Mouse (Mus musculus): ENCODE measurements around the gene Tmem39b.
"Not testable (repeated sequence)": the region's sequence is repeated elsewhere in the genome, so short reads cannot be mapped to it uniquely, and the experiment has no call there.

The Tmem39b gene

GRCm38 (mm10) chr4:129696158-129696985 lies at the start of gene Tmem39b:
Tmem39b (minus strand) TSS chr4:129696838.
- peak; percentile 85 for DNase-seq (ENCODE audit: low read depth)

GRCm38 (mm10) chr4:129746106-129746505 lies 49.5 kb upstream of the Tmem39b start:
- DNase-seq (ENCODE audit: low read depth), result no peak

DNA sequence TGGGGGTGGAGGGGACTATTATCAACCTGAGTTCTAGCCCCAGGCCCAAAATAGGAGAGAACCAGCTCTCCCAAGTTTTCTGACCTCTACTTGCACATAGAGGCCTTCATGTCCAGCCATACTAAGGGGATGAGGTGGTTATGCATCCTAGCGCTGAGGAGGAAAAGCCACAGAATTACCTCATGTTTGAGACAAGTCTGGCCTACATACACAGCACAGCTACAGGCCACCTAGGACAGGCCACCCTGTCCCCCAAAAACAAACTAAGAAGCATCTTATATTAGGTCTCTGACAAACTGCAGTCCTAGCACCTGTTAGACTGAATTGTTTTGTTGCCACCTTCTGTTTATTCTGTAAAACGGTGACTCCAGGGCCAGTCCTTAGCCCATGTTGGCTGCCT lies 46.9 kb upstream of the Tmem39b start:
- no peak for DNase-seq (ENCODE audit: low read depth)

DNA sequence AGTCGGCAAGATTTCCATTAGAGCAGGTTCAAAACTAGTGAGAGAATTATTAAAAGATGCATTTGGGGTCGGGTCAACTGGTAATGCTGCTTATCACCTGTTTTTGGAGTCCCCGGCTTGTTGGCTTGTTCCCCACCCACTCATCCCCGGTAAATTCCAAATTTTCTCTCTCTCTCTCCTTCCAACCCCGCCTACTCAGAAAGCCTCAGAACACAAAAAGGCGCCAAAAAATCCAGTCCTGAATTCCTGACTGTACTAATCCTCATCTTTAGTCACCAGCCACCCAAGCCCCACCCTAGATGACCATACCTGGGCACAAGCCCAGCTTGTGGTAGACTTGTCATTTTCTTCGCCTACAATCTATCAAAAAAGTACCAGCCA lies 46.4 kb upstream of the Tmem39b start:
- DNase-seq (ENCODE audit: low read depth), result no peak

DNA sequence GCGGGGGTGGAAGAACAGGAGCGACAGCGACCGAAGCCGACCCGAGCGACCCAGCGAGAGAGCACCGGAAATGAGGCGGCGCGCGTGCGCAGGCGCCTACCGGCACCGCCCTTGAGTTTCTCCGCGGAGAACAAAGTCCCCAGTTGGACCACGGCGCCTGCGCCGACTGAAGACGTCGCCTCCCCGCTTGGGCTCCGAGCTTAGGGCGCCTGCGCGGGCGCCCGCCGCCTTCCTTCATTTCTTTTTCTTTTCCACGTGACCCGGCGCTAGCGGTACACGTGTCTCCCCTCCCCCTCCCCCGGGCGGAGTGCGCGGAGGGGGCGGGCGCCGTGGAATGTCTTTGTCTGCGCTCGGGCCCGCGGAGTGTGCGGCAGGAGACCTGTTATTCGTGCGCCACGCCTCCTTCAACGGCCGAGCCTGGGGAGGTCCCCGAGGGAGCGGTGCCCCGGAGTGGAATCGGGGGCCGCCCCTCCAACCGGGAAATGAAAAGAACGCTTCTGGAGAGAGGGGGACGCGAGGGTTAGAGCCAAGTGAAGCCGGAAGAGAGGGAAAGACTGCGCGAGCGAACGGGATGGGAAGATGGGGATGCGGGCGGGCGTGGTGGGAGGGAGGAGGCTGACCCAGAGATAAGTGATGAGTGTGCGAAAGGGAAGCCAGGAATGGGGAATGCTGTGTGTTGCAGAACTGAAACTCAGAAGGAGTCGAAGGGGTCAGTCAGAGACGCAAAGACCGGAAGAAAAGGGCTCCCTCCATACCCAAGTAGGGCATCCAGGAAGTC lies 45.8 kb upstream of the Tmem39b start, which contains the start of gene Khdrbs1:
Khdrbs1 (minus strand) TSS at position 72 of the 778 bp plus-strand sequence.
- DNase-seq (ENCODE audit: low read depth), result peak; percentile 98

DNA sequence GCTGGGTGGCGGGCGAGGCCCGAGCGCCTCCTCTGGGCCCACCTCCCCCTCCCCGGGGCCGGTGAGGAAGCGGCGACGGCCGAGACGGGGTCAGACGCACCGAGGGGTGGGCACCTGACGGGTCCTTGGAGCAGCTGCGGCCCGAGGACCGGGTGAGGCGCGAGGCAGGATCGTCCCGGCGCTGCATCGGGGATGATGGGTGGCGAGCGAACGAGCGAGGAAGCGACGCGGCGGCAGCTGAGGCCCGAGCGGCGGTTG lies 45.3 kb upstream of the Tmem39b start:
- DNase-seq (ENCODE audit: low read depth), result no peak

- DNase-seq (ENCODE audit: low read depth), result peak; percentile 48
These were observed 44.8 kb upstream of the Tmem39b start for GRCm38 (mm10) chr4:129741251-129741973.

DNA sequence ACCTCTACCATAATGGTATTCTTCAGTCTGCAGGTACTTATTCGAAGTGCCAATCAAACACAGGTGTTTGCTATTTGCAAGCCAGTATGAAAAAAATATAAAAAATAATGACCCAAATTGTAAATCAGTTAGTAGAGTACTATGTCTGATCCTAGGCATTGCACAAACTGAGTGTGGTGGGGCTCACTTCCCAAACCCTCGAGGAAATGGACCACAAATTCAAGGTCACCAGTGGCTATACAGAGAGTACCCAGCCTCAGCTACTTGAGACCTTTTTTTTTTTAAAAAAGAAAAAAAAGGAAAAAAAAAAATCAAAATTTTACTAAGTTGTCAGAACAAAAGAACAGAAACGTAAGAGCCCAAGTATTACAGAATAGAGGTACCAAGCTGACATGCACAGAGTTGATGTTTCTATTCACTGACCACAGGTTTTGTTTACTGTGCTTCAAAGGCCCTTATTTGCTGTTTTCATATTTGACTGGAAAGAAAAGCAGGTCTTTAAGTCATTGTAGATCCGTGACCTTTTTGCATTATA lies 42.5 kb upstream of the Tmem39b start:
- no peak for DNase-seq (ENCODE audit: low read depth)

DNA sequence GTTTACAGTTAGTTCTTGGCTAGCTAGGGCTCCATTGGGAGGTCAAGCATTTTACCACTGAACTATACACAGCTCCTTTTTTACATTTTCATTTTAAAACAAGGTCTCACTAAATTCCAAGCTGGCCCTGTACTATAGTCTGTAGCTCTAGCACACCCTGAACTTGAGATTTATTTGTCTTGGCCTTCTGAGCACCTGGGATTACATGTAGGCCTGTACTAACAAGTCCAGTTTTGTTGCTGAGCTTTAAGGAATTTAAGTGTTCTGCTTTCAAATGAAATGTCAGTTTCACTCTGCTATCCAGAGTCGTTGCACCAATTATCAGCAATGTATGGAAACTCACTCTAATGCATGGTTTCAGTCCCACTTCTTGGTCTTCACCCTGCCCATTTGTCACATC lies 39.5 kb upstream of the Tmem39b start:
- no peak for DNase-seq (ENCODE audit: low read depth)

- not testable (repeated sequence) for DNase-seq (ENCODE audit: low read depth)
These were observed 38.8 kb upstream of the Tmem39b start for GRCm38 (mm10) chr4:129735485-129735884.

DNA sequence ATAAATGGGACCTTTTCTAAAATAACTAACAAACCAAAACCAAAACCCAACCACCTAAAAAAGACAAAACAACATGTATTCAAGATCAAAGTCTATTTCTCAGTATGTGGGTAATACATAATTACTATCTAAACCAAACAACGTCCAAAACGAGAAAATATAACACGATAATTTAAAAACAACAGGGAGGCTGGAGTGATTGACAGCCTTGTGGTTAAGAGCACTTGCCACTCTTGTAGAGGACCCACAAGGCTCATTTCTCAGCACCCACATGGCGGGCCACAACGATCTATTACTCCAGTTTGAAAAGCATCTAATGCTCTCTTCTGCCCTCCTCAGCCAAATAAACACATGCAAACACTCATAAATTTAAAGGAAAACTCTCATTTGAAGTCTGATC lies 34.8 kb upstream of the Tmem39b start:
- no peak for DNase-seq (ENCODE audit: low read depth)

DNA sequence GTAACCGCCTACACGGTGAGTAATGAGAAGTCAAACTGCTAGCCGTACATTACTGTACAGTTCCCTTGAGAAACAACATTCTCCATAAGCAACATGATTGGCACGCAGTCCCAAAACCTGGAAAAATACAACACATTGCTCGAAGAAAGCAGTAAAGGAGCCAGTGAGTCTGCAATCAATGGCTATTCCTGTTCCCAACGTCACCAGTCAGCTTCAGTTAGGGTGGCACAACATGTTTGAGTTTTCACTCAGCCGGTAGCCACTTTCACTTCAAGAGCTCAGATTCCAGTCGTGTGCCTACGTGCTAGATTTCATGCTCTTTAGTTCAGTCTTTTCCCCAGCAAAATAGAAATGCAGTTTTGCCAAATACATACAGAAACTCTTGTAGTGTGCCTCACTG lies 19.7 kb upstream of the Tmem39b start:
- DNase-seq (ENCODE audit: low read depth), result no peak

GRCm38 (mm10) chr4:129709486-129710129 lies 13.0 kb upstream of the Tmem39b start:
- no peak for DNase-seq (ENCODE audit: low read depth)

- no peak for DNase-seq (ENCODE audit: low read depth)
These were observed 10.1 kb upstream of the Tmem39b start for GRCm38 (mm10) chr4:129706750-129707149.

DNA sequence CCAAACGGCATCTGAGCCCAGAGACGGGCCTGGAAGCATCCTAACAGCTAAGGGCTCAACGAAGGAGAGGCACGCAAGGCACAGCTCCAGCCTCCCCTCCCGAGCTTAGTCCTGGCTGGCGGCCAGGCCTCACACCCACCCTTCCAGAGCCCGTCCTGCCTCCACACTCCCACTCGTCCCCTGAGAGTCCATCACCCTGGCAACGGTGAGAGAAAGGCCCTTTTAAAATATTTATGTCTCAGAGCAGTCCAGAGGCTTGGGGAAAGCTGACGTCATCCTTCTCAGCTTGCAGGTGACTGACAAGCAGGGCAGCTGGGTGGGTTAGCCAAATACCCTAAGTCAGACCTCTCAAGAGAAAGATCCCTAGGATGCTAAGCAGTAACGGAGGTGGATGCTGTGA lies 5.8 kb upstream of the Tmem39b start:
- DNase-seq (ENCODE audit: low read depth), result no peak

- peak; percentile 91 for DNase-seq (ENCODE audit: low read depth)
These were observed 5.1 kb upstream of the Tmem39b start for GRCm38 (mm10) chr4:129701503-129702377.

DNA sequence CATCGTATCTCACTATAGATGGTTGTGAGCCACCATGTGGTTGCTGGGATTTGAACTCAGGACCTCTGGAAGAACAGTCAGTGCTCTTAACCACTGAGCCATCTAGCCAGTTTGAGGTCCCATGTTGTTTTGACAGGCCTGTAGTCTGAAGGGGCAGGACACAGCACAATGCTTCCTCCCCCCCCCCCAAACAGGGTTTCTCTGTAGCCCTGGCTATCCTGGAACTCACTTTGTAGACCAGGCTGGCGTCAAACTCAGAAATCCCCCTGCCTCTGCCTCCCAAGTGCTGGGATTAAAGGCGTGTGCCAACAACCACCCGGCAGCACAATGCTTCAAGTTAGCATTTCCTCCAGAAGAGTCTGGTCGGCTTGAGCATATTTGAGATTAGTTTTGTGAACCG lies 4.0 kb upstream of the Tmem39b start:
- not testable (repeated sequence) for DNase-seq (ENCODE audit: low read depth)

DNA sequence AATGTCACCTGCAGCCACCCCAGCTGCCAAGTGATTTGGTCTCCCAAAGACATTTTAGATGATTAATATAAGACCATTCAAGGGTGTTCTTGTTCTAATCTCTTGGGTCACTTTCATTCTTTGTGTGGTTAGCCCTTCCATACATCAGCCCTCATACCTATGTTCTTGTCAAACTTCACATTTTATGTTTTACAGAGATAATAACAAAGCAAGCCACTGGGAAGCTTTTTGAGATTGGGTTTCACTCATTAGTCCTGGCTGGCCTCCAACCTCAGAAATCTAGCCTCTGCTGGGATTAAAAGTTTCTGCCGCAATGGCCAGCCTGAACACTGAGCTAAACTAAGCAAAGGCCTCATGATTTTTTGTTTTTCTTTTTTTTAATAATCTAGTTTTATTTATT lies 3.6 kb upstream of the Tmem39b start:
- no peak for DNase-seq (ENCODE audit: low read depth)

GRCm38 (mm10) chr4:129697191-129697590 lies 553 bp upstream of the Tmem39b start:
- DNase-seq (ENCODE audit: low read depth), result no peak

DNA sequence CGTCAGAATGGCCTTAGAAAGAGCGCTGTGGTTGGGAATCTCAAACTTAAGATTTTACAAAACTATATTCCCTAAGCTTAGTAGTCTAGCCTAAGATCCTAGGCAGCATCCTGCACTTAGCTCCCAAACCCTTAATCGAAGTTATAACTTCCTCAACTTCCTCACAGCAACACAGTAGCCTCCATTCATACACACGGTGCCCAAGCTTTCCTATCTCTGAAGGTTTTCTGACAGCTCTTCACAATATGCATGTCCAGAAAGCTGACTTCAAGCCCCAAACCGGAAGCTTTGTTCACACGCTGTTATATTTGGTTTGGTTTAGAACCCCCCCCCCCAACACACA lies 852 bp downstream of the Tmem39b start:
- no peak for DNase-seq (ENCODE audit: low read depth)

- no peak for DNase-seq (ENCODE audit: low read depth)
These were observed 12.1 kb downstream of the Tmem39b start for GRCm38 (mm10) chr4:129684531-129684930.

Measured in c-Kit-positive CD71-positive TER-119-negative erythroid progenitor cells, embryonic 14.5 days (primary cell).